Mouse (Mus musculus) G1E (cell line): ENCODE data around the gene Gm20458. TPM values are rescaled to one million over a fixed set of nuclear protein-coding genes. Genes with fewer than 3 reads are reported as not detected.

ENCODE experiments used
- ATAC-seq: 2 replicates; pipeline ENCODE4 v1.8.0; 2016; ENCODE audit warnings: mild to moderate bottlenecking; ENCODE audit not compliant: insufficient number of reproducible peaks, poor library complexity, low FRiP score, severe bottlenecking; ENCODE audit errors: extremely low read depth
- DNase-seq: peaks from one replicate; pipeline ENCODE4 v3.0.0; 2012; ENCODE audit warnings: low spot score
- H3K27me3 ChIP-seq: 2 replicates; pipeline ENCODE4 v1.6.1; 2012; ENCODE audit warnings: mild to moderate bottlenecking, low read length, inconsistent platforms; ENCODE audit not compliant: insufficient read depth
- H3K36me3 ChIP-seq: replicated peaks from 2 replicates; pipeline ENCODE3; 2012; ENCODE audit warnings: mild to moderate bottlenecking, inconsistent platforms
- H3K4me1 ChIP-seq: 2 replicates; pipeline ENCODE4 v1.6.1; 2012; ENCODE audit warnings: low read depth, low read length, inconsistent platforms, mixed read lengths; ENCODE audit not compliant: insufficient read depth
- H3K4me3 ChIP-seq: 2 replicates; pipeline ENCODE4 v1.5.1; 2012; ENCODE audit warnings: low read depth, mild to moderate bottlenecking, inconsistent platforms, low read length, moderate library complexity, mixed read lengths
- H3K9me3 ChIP-seq: replicated peaks from 2 replicates; pipeline ENCODE4 v1.6.1; 2012; ENCODE audit warnings: inconsistent platforms
- CTCF ChIP-seq: IDR thresholded peaks from 2 replicates; pipeline ENCODE4 v1.5.1; 2012; ENCODE audit warnings: low read depth, low read length, inconsistent platforms, mixed read lengths
- GATA1 ChIP-seq: IDR thresholded peaks from 2 replicates; pipeline ENCODE4 v1.6.1; 2012; ENCODE audit warnings: borderline replicate concordance, low read length, inconsistent platforms, mixed read lengths
- GATA2 ChIP-seq: IDR thresholded peaks from 2 replicates; pipeline ENCODE4 v1.6.1; 2012; ENCODE audit warnings: low read depth, low read length, inconsistent platforms, borderline replicate concordance
- POLR2AphosphoS5 ChIP-seq: IDR thresholded peaks from 2 replicates; pipeline ENCODE4 v1.6.1; 2012; ENCODE audit warnings: low read depth, low read length, inconsistent platforms; ENCODE audit not compliant: insufficient replicate concordance
- TAL1 ChIP-seq: conservative IDR thresholded peaks from 2 replicates; pipeline ENCODE4 v1.6.1; 2012; ENCODE audit warnings: low read depth, low read length, inconsistent platforms, mixed read lengths
- polyA plus RNA-seq: library from polyadenylated mRNA; stranded (reverse); fragments of >175 nt; gene quantifications from 2 replicates; pipeline ENCODE4 v1.2.3, GENCODE M21; 2012
- total RNA-seq, 2 experiments: library from RNA; stranded (forward) in 1 of 2; stranded (reverse) in 1 of 2; fragments of 200-1000 nt in 1 of 2; fragments of >200 nt in 1 of 2; fragmentation: Nextera tagmentation in 1 of 2; gene quantifications; 2 replicates each; pipeline ENCODE4 v1.2.3; 2014 to 2017

Gene Gm20458
- total and polyA plus RNA-seq, 3 experiments = 5.5 to 13.4 TPM; not detected in 1

- Histone ChIP-seq H3K36me3 (no peaks in the 10 kb centered on the region), H3K27me3 (peaks cover 12% of the 10 kb centered on the region; the same call in 1 of the 2 replicates), H3K4me1 (no peaks in the 10 kb centered on the region), H3K4me3 (no peak overlapping the region), H3K9me3 (no peaks in the 10 kb centered on the region)
- ATAC-seq (no peak), DNase-seq (no peak)
- TF ChIP-seq GATA2 (no peak), POLR2AphosphoS5 (no peak), TAL1 (no peak), GATA1 (no peak), CTCF (no peak)
Observed at GRCm38 (mm10) chr2:164442315-164443050, 18.3 kb upstream of the Gm20458 start.

GRCm38 (mm10) chr2:164443051-164443437 lies 17.7 kb upstream of the Gm20458 start:
- H3K9me3 ChIP-seq = no peaks in the 10 kb centered on the region
- H3K27me3 ChIP-seq = peaks cover 12% of the 10 kb centered on the region; the same call in 1 of the 2 replicates
- H3K4me1 ChIP-seq = no peaks in the 10 kb centered on the region
- H3K36me3 ChIP-seq = no peaks in the 10 kb centered on the region
- no peak for DNase-seq
- no peak for ATAC-seq
- H3K4me3 ChIP-seq = no peak overlapping the region
- TF ChIP-seq CTCF (no peak), POLR2AphosphoS5 (no peak), TAL1 (no peak), GATA1 (no peak), GATA2 (no peak)

- no peak for ATAC-seq
- H3K36me3 ChIP-seq = no peaks in the 10 kb centered on the region
- peaks cover 12% of the 10 kb centered on the region; the same call in 1 of the 2 replicates for H3K27me3 ChIP-seq
- no peaks in the 10 kb centered on the region for H3K9me3 ChIP-seq
- no peak for DNase-seq
- no peak within 1 kb of the TSS for H3K4me3 ChIP-seq
- H3K4me1 ChIP-seq = no peaks in the 10 kb centered on the region
- TF ChIP-seq GATA2 = no peak
- no peak for TF ChIP-seq TAL1
- no peak for TF ChIP-seq POLR2AphosphoS5
- no peak for TF ChIP-seq GATA1
- no peak for TF ChIP-seq CTCF
Observed at GRCm38 (mm10) chr2:164443460-164444000, 17.2 kb upstream of the Gm20458 start, which contains the start of gene Sdc4. Gene Sdc4 (minus strand): TSS chr2:164443887.

- Histone ChIP-seq H3K4me3 (no peak overlapping the region), H3K36me3 (no peaks in the 10 kb centered on the region), H3K4me1 (no peaks in the 10 kb centered on the region), H3K27me3 (peaks cover 12% of the 10 kb centered on the region), H3K9me3 (no peaks in the 10 kb centered on the region)
- TF ChIP-seq TAL1 (no peak), POLR2AphosphoS5 (no peak), GATA1 (no peak), CTCF (no peak), GATA2 (no peak)
- ATAC-seq (no peak), DNase-seq (no peak)
Observed at GRCm38 (mm10) chr2:164444701-164445100, 16.1 kb upstream of the Gm20458 start.

GRCm38 (mm10) chr2:164445399-164446085 lies 15.2 kb upstream of the Gm20458 start:
- H3K27me3 ChIP-seq = peaks cover 12% of the 10 kb centered on the region
- no peaks in the 10 kb centered on the region for H3K9me3 ChIP-seq
- H3K36me3 ChIP-seq = no peaks in the 10 kb centered on the region
- no peak for ATAC-seq
- no peak for DNase-seq
- no peak for TF ChIP-seq CTCF
- TF ChIP-seq POLR2AphosphoS5 = no peak
- TF ChIP-seq TAL1 = no peak
- TF ChIP-seq GATA2 = no peak
- TF ChIP-seq GATA1 = no peak
- H3K4me3 ChIP-seq = no peak overlapping the region
- H3K4me1 ChIP-seq = no peaks in the 10 kb centered on the region

- H3K4me1 ChIP-seq = no peaks in the 10 kb centered on the region
- no peaks in the 10 kb centered on the region for H3K36me3 ChIP-seq
- H3K9me3 ChIP-seq = no peaks in the 10 kb centered on the region
- TF ChIP-seq GATA1 (no peak), GATA2 (no peak), POLR2AphosphoS5 (no peak), CTCF (no peak)
- no peak for ATAC-seq
- H3K4me3 ChIP-seq = no peak overlapping the region
- H3K27me3 ChIP-seq = peaks cover 12% of the 10 kb centered on the region
- DNase-seq = no peak
Observed at GRCm38 (mm10) chr2:164446086-164446469, 14.7 kb upstream of the Gm20458 start.
